Mouse (Mus musculus) erythroblast, embryonic 14.5 days (primary cell): ENCODE results near the gene Shb. TPM values are rescaled to one million over a fixed set of nuclear protein-coding genes. Genes with fewer than 3 reads are reported as not detected.

ENCODE experiments used
- H3K27me3 ChIP-seq: 2 replicates; pipeline ENCODE4 v1.6.1; 2012; ENCODE audit warnings: inconsistent platforms; ENCODE audit not compliant: control insufficient read depth
- H3K36me3 ChIP-seq: 2 replicates; pipeline ENCODE4 v1.6.1; 2012; ENCODE audit warnings: mild to moderate bottlenecking, inconsistent platforms; ENCODE audit not compliant: control insufficient read depth
- H3K4me1 ChIP-seq: 2 replicates; pipeline ENCODE4 v1.6.1; 2012; ENCODE audit warnings: inconsistent platforms; ENCODE audit not compliant: control insufficient read depth
- H3K4me3 ChIP-seq: replicated peaks from 2 replicates; pipeline ENCODE3; 2012; ENCODE audit warnings: moderate library complexity, mild to moderate bottlenecking, inconsistent platforms
- H3K9me3 ChIP-seq: 2 replicates; pipeline ENCODE4 v1.6.1; 2012; ENCODE audit warnings: low read length, inconsistent platforms, mixed read lengths; ENCODE audit not compliant: control insufficient read depth
- GATA1 ChIP-seq: IDR thresholded peaks from 2 replicates; pipeline ENCODE4 v1.6.1; 2012; ENCODE audit warnings: low read length, inconsistent platforms, mixed read lengths
- TAL1 ChIP-seq: IDR thresholded peaks from 3 replicates; pipeline ENCODE4 v1.6.1; 2012; ENCODE audit warnings: low read length, inconsistent platforms, mixed read lengths
- polyA plus RNA-seq: library from polyadenylated mRNA; stranded (reverse); fragments of >175 nt; gene quantifications from 2 replicates; pipeline ENCODE4 v1.2.3, GENCODE M21; 2012

Gene Shb
- polyA plus RNA-seq, 1 experiment, result 15.2 TPM

DNA sequence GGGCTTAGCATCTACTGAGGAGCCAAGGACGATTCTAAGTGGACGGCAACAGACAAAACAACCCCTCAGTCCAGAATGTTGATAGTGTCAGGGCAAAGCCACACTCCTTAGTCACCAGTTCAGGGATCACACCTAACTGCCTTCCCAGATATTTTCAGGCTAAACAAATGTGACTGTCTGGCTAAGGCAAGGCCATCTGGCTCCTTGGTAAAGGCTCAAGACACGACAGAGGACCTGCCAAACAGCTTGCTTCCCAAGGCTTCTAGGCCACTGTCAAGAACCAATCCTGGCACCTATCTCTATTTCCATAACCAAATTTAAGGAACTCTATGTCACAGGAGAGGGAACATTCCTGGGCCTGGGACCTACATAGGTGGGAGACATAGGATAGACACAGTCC, 101.0 kb downstream of the Shb start:
- Histone ChIP-seq H3K27me3 (no peaks in the 10 kb centered on the region; the same call in 1 of the 2 replicates), H3K36me3 (peaks cover 79% of the 10 kb centered on the region), H3K9me3 (no peaks in the 10 kb centered on the region), H3K4me3 (no peak overlapping the region), H3K4me1 (peaks cover 5% of the 10 kb centered on the region)
- TF ChIP-seq TAL1 (no peak), GATA1 (no peak)

DNA sequence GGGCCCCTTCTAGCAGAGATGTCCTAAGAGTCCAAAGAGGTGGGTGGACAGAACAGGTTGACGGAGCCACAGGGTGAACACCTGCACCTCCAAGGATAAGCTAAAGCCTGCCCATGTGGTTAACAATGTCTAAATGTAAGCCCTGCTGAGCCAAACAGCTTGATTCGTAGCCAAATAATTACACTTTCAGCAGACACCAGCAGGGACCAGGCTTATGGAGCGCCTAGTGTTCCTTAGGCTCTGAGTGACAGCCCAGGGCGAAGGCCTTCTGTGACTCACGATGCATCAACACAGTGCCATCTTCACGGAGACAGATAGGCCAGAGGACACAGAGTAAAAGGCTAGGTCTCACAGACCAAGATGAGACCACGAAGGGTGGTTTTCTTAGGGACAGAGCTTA, 102.8 kb downstream of the Shb start:
- no peak overlapping the region for H3K4me3 ChIP-seq
- H3K4me1 ChIP-seq, result peaks cover 2% of the 10 kb centered on the region
- TF ChIP-seq TAL1 (no peak), GATA1 (no peak)
- H3K36me3 ChIP-seq, result peaks cover 75% of the 10 kb centered on the region
- no peaks in the 10 kb centered on the region; the same call in 1 of the 2 replicates for H3K27me3 ChIP-seq
- H3K9me3 ChIP-seq, result no peaks in the 10 kb centered on the region

DNA sequence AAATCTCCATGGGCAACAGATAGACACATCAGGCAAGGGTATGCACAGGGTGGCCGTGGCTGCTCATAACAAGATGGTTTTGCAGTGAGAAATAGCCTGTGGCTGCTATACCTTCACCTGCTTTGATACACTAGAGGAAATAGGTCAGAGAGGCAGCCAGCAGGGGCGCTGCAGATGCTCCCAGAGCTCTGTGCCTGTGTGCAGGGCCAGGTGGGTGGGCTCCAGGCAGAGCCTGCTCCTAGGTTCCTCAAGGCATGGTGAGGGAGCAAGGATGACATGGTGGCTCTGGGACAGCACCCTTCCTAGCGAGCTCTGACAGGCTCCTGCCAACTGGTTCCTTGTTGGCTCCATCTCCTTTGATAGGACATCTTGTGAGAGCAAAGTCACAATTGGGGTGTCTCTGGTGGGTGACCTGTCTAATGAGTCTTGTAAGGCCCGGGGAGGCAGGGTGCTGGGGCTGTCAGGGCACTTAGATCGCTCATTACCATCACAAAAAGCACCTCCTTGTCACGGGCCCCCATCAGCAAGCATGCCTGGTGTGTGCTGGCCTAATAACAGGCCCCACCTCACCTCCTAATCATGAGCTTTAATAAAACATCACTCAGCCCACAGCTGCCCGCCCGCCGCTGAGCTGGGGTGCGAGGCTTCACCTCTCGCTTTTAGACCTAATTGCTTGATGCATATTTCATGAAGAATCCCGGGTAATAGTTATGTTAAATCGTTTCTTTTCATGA, 105.4 kb downstream of the Shb start:
- H3K9me3 ChIP-seq, result no peaks in the 10 kb centered on the region
- H3K36me3 ChIP-seq, result peaks cover 77% of the 10 kb centered on the region
- TF ChIP-seq GATA1 (no peak), TAL1 (no peak)

DNA sequence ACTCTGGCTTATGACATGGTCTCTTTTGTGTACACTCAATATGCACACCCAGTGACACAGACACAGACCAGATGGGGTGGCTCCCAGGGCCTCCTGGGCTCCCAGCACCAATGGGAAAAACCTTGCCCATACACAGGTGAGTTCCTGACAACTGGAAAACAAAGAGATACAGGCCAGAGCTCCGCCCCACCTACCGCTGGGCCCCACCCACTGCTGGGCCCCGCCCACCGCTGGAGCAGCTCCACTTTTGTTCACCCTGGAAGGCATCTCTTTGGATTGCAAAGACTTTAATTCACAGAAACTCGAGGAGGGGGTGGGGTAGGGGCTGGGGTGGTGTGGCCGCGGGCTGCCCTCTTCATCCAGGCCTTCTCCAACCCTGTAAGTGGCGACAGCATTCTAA, 108.9 kb downstream of the Shb start:
- Histone ChIP-seq H3K27me3 (no peaks in the 10 kb centered on the region; the same call in 1 of the 2 replicates), H3K4me3 (no peak overlapping the region), H3K36me3 (peaks cover 53% of the 10 kb centered on the region), H3K9me3 (no peaks in the 10 kb centered on the region), H3K4me1 (peaks cover 21% of the 10 kb centered on the region)
- TF ChIP-seq GATA1 (no peak), TAL1 (no peak)

More for the DNA sequence above, 105.4 kb downstream of the Shb start:
- H3K4me3 ChIP-seq, result no peak overlapping the region
- H3K27me3 ChIP-seq, result no peaks in the 10 kb centered on the region; the same call in 1 of the 2 replicates
- peaks cover 11% of the 10 kb centered on the region for H3K4me1 ChIP-seq

DNA sequence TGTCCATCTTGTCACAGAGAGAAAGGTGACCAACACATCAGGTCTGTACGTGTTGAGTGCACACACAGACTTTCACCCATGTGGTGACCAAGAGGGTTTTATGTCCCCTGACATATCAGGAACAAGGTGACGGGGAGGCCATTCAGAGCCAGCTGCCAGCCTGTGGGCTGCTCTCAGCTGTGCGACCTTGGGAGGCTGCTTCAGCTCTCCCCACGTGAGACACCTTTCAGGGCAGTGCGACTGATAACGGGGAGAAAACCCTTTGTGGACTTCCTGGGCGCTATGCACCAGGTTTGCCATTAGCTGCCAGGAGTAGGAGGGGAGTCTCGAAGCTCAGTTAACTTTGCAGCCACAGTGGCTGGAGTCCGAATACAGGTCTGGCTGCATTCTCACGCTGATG, 109.6 kb downstream of the Shb start:
- H3K4me3 ChIP-seq, result no peak overlapping the region
- no peaks in the 10 kb centered on the region for H3K9me3 ChIP-seq
- peaks cover 3% of the 10 kb centered on the region; the same call in 1 of the 2 replicates for H3K27me3 ChIP-seq
- TF ChIP-seq TAL1 (no peak), GATA1 (no peak)
- H3K4me1 ChIP-seq, result peaks cover 23% of the 10 kb centered on the region
- peaks cover 53% of the 10 kb centered on the region for H3K36me3 ChIP-seq

DNA sequence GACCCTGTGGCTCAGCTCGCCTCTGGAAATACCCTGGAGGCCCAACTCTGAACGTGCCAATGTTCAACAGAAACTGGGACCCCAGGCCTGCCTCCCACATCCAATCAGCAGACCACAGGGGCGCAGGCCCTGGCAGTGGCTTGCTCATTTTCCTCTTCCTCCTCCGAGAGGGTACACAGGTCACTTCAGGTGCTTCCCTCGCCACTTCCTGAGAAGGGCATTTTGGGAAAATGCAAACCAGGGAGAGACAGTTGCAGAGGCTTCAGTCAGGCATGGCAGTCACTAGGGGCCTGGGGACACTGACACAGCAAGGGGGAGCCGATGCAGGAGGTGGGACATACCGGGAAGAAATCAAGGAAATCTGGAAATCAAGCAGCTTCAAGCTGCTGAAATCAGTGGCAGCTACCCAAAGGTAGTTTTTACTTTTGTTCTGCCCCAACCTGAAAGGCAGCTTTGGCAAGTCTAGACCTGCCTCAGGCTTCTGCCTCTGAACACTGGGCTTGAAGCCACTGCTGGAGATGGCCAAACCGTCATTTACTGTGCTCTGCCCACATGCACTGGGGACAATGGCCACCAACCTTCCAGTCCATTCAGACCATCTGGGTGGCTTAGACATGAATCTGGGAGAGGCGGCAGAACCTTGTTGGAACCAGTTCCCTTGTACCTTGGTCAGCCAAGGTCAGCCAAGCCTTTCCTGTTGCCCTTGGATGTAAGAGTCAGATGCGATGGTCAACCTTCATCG, 110.6 kb downstream of the Shb start:
- Histone ChIP-seq H3K27me3 (peaks cover 8% of the 10 kb centered on the region; the same call in 1 of the 2 replicates), H3K36me3 (peaks cover 48% of the 10 kb centered on the region), H3K9me3 (no peaks in the 10 kb centered on the region; the same call in 1 of the 2 replicates), H3K4me1 (peaks cover 23% of the 10 kb centered on the region), H3K4me3 (no peak overlapping the region)
- no peak for TF ChIP-seq GATA1

DNA sequence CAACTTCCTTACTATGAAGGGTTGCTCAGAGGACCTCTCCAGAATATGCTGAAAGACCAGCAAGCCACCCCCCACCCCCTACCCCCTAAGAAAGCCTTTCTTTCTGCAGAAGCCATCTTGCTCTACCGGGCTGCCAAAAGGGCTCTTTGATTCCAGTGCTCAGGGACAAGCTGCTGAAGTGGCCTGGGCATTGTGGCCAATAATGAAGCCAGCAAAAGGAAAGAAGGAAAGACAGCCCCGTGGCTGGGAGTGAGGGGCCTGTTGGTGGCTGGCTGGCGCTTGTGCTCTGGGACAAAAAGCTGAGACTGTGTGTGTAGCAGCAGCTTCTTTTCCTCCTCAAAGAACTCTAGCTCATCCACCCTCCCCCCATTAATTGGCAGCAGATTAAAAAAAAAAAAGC, 111.5 kb downstream of the Shb start:
- Histone ChIP-seq H3K4me3 (no peak overlapping the region), H3K9me3 (no peaks in the 10 kb centered on the region; the same call in 1 of the 2 replicates), H3K36me3 (peaks cover 39% of the 10 kb centered on the region), H3K27me3 (peaks cover 17% of the 10 kb centered on the region), H3K4me1 (peaks cover 23% of the 10 kb centered on the region)
- no peak for TF ChIP-seq TAL1
- no peak for TF ChIP-seq GATA1

DNA sequence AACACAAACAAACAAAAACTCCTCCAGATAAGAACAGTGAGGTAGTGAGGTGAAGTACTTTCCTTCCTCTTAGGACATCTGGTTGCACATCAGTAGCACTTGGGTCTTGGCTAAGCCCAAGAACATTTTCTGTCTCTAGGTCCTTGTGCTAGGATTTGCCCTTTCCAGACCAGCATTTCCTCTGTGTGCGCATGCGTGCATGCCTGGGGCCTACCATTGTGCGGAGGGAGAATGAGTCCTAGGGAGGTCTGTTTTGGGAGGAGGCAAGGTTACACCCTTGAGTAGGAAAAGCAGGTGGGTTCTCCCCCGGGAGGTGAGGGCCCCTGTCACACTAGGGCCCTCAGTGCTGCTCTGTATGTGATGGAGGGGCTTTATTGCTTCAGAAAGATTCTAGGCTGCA, 113.2 kb downstream of the Shb start:
- Histone ChIP-seq H3K36me3 (peaks cover 27% of the 10 kb centered on the region), H3K4me1 (peaks cover 21% of the 10 kb centered on the region), H3K27me3 (peaks cover 28% of the 10 kb centered on the region), H3K9me3 (no peaks in the 10 kb centered on the region; the same call in 1 of the 2 replicates), H3K4me3 (no peak overlapping the region)
- TF ChIP-seq TAL1 (no peak), GATA1 (no peak)

DNA sequence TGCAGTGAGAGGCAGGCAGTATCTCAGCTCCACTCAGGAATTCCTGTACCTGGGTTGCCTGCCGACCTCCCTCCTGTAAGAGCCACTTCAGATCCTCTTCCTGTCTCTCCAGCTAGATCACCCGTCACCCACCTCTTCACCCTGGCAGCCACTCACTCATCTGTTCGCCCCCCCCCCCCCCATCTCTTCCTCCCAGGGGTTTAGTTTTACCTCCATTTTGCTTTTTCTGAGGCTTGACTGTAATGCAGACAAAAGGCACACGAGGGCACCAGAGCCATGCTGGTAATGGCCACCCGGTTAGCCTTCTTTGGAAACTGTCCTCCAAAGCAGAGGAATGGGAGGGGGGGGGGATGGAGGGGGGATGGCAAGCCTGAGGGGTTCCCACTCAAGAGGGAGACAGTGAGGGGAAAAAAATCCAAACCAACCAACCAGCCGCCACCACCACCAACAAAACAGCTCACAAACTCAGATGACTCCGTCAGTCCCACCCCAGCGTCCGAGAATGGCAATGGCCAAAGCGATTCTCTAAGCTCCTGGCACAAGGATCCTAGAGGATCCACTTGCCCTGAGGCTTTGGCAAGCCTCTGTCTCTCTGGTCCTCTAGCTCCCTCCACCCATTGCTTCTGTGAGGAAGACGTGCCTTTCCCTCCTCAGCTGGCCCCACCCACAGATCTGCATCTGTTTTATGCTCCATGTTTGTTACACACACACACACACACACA, 113.9 kb downstream of the Shb start:
- TF ChIP-seq TAL1 (no peak), GATA1 (no peak)
- H3K4me1 ChIP-seq, result peaks cover 14% of the 10 kb centered on the region
- H3K9me3 ChIP-seq, result no peaks in the 10 kb centered on the region; the same call in 1 of the 2 replicates
- H3K27me3 ChIP-seq, result peaks cover 30% of the 10 kb centered on the region
- H3K4me3 ChIP-seq, result no peak overlapping the region
- H3K36me3 ChIP-seq, result peaks cover 21% of the 10 kb centered on the region
